Mouse (Mus musculus) neural tube, embryonic 13.5 days (tissue): ENCODE results near the gene Palld. TPM values are rescaled to one million over a fixed set of nuclear protein-coding genes. Genes with fewer than 3 reads are reported as not detected.

Experiments
- ATAC-seq: fragments of 200-750 bp; cut with Nextera tagmentation; 2 replicates; pipeline ENCODE4 v1.8.0; 2017; ENCODE audit warnings: low read depth, mild to moderate bottlenecking, moderate TSS enrichment, moderate library complexity
- H3K27ac ChIP-seq: fragments of 300-500 bp; sonication (generic); replicated peaks from 2 replicates; pipeline ENCODE4 v1.5.1; 2015; ENCODE audit warnings: moderate library complexity, mild to moderate bottlenecking, inconsistent platforms
- H3K27me3 ChIP-seq: fragments of 300-500 bp; sonication (generic); 2 replicates; pipeline ENCODE4 v1.6.1; 2015; ENCODE audit warnings: mild to moderate bottlenecking, inconsistent platforms
- H3K36me3 ChIP-seq: fragments of 300-500 bp; sonication (generic); 2 replicates; pipeline ENCODE4 v1.6.1; 2015; ENCODE audit warnings: mild to moderate bottlenecking, inconsistent platforms
- H3K4me1 ChIP-seq: fragments of 300-500 bp; sonication (generic); replicated peaks from 2 replicates; pipeline ENCODE4 v1.6.1; 2015; ENCODE audit warnings: inconsistent platforms
- H3K4me2 ChIP-seq: fragments of 300-500 bp; sonication (generic); 2 replicates; pipeline ENCODE4 v1.6.1; 2015; ENCODE audit warnings: inconsistent platforms, mild to moderate bottlenecking, moderate library complexity
- H3K4me3 ChIP-seq: fragments of 300-500 bp; sonication (generic); 2 replicates; pipeline ENCODE4 v1.5.1; 2015; ENCODE audit warnings: mild to moderate bottlenecking, inconsistent platforms
- H3K9ac ChIP-seq: fragments of 300-500 bp; sonication (generic); 2 replicates; pipeline ENCODE4 v1.6.1; 2015; ENCODE audit warnings: moderate library complexity, mild to moderate bottlenecking, inconsistent platforms
- H3K9me3 ChIP-seq: fragments of 300-500 bp; sonication (generic); 2 replicates; pipeline ENCODE4 v1.6.1; 2016; ENCODE audit warnings: inconsistent platforms
- WGBS: fragments of 180-500 bp; shearing (Covaris S2); methylation state at CpG from one replicate; pipeline ENCODE4 v1.1.7; 2015; 5-methylcytosine and 5-hydroxymethylcytosine counted together
- polyA plus RNA-seq: library from polyadenylated mRNA; unstranded; fragments of >200 nt; fragmentation: Nextera tagmentation; extraction: Ambion mirVana; gene quantifications from 2 replicates; pipeline ENCODE4 v1.2.1, GENCODE M21; 2015

Gene Palld
- polyA plus RNA-seq, 1 experiment from 2014 or later: 24.0 TPM

- no peak overlapping the region for H3K4me2 ChIP-seq
- peak; percentile 79 for ATAC-seq
- no peaks in the 10 kb centered on the region for H3K9me3 ChIP-seq
- no peaks in the 10 kb centered on the region for H3K27me3 ChIP-seq
- H3K36me3 ChIP-seq: no peaks in the 10 kb centered on the region
- peaks cover 9% of the 10 kb centered on the region; the same call in 1 of the 2 replicates for H3K4me1 ChIP-seq
- 84% methylated on average over 3 of the region's 3 CpGs for WGBS
- H3K4me3 ChIP-seq: no peak overlapping the region
- peak overlapping the region; percentile 33 for H3K27ac ChIP-seq
- no peak overlapping the region for H3K9ac ChIP-seq
Observed at GRCm38 (mm10) chr8:61628938-61629630, 273.4 kb downstream of the Palld start.

DNA sequence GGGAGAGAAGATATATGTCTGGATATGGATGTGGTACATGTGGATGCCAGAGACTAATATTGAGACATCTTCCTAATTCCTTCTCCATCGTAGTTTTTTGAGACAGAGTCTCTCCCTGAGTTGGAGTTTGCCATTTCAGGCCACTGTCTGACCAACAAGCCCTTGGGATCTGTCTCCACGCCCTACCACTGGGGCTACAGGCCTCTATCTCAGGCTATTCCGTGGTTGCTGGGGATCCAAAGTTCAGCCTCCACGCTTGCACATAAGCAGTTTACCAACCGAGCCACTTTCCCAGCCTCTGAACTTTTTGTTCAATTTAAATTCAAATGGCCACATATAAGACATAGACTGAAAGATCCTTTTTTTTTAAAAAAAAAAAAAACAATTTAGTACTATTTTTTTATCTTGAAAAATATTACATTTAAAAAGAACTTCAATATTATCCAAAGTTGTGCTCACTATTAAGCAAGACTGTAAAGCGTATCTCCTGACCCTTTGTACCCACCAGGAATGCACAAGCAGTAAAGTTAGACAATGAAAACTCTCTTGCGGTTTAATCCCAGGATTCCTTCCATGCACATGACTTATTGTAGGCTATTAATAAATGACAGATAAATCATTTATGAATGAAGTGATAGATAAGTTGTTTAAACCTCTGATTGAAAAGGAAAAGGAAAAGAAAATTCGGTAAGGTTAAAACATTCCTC lies 276.1 kb downstream of the Palld start:
- H3K4me3 ChIP-seq: no peak overlapping the region
- no peaks in the 10 kb centered on the region for H3K36me3 ChIP-seq
- H3K9ac ChIP-seq: no peak overlapping the region
- H3K27ac ChIP-seq: no peak overlapping the region
- 91% methylated on average over 8 of the region's 8 CpGs for WGBS
- H3K9me3 ChIP-seq: no peaks in the 10 kb centered on the region
- no peak overlapping the region for H3K4me2 ChIP-seq
- ATAC-seq: no peak
- no peaks in the 10 kb centered on the region for H3K27me3 ChIP-seq
- peaks cover 17% of the 10 kb centered on the region; the same call in 1 of the 2 replicates for H3K4me1 ChIP-seq

GRCm38 (mm10) chr8:61625656-61626210 lies 276.8 kb downstream of the Palld start:
- WGBS: 84% methylated on average over 8 of the region's 8 CpGs
- Histone ChIP-seq H3K27me3 (no peaks in the 10 kb centered on the region), H3K27ac (no peak overlapping the region), H3K9me3 (no peaks in the 10 kb centered on the region), H3K4me3 (no peak overlapping the region), H3K9ac (no peak overlapping the region), H3K4me2 (no peak overlapping the region), H3K4me1 (peaks cover 17% of the 10 kb centered on the region; the same call in 1 of the 2 replicates), H3K36me3 (no peaks in the 10 kb centered on the region)
- no peak for ATAC-seq

GRCm38 (mm10) chr8:61623485-61624417 lies 278.7 kb downstream of the Palld start:
- 28% methylated on average over 12 of the region's 12 CpGs for WGBS
- Histone ChIP-seq H3K4me1 (peaks cover 9% of the 10 kb centered on the region; the same call in 1 of the 2 replicates), H3K27ac (no peak overlapping the region), H3K27me3 (no peaks in the 10 kb centered on the region), H3K4me2 (no peak overlapping the region), H3K4me3 (no peak overlapping the region), H3K9me3 (no peaks in the 10 kb centered on the region), H3K36me3 (no peaks in the 10 kb centered on the region), H3K9ac (no peak overlapping the region)
- 0 out of 2 replicates have a peak, but pooled peaks have one; percentile 32 for ATAC-seq

DNA sequence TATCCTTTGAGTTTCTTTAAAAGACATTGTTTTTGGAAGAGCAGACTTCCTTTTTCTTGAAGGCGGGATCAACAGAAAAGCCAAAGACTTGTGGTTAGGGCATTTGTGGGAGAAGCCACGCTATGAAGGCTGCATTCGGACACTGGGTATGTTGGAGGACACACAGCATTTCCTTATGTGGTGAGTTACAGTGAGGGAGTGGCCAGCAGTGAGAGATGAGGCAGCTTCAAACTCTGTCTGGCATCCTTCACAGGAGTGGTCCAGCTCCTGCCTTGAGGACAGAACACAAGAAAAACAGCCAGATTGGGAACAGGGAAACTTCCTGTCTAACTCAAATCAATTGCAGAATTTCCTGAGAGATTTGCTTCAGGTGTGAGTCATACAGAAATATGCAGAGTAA lies 281.2 kb downstream of the Palld start:
- no peak overlapping the region for H3K9ac ChIP-seq
- 83% methylated on average over 3 of the region's 3 CpGs for WGBS
- ATAC-seq: no peak

DNA sequence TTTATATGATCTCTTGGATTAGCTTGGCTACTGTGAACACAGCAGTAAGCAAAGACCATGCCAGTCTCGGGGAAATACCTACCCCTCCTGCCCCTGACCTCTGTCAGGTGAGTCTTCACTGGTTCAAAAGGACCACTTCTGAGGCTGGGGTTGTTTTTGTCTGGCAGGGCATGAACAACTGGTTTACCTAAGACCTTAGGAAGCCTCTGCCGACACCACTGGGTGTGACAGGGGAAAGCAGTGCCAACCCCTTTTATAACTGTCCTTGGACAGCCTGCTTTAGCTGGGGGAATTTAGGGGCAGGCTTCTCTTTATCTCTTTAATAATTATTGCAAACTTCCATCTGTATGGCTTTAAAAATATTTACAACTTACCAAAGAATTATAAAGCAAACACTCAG lies 284.8 kb downstream of the Palld start:
- no peak overlapping the region for H3K4me2 ChIP-seq
- peaks cover 10% of the 10 kb centered on the region; the same call in 1 of the 2 replicates for H3K4me1 ChIP-seq
- H3K27me3 ChIP-seq: no peaks in the 10 kb centered on the region
- no peaks in the 10 kb centered on the region for H3K36me3 ChIP-seq
- H3K9ac ChIP-seq: no peak overlapping the region
- no peak overlapping the region for H3K27ac ChIP-seq
- no peaks in the 10 kb centered on the region for H3K9me3 ChIP-seq
- no peak overlapping the region for H3K4me3 ChIP-seq
- 80% methylated on average over 2 of the region's 2 CpGs for WGBS
- no peak for ATAC-seq

More for the DNA sequence above, 281.2 kb downstream of the Palld start:
- no peak overlapping the region for H3K4me2 ChIP-seq
- H3K27me3 ChIP-seq: no peaks in the 10 kb centered on the region
- H3K36me3 ChIP-seq: no peaks in the 10 kb centered on the region
- no peak overlapping the region for H3K27ac ChIP-seq
- H3K4me1 ChIP-seq: peaks cover 15% of the 10 kb centered on the region
- no peaks in the 10 kb centered on the region for H3K9me3 ChIP-seq
- no peak overlapping the region for H3K4me3 ChIP-seq

DNA sequence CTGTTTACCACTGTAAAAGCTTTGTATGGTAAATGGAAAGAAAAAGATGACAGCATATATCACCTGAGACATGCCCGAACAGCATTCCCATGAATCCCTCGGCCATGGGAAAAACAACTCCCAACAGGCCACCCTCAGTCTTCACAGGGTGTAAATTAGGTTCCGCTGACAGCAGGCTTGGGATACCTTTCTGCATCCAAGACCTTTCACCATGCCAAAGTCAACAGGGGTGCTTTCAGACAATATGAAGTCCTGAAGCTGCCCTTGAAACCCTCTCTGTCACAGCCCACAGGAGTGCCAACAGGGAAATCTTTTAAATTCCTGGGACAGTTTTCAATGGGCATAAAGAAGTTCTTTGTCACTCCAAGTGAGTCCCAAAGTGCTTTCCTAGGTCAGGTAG lies 285.4 kb downstream of the Palld start:
- Histone ChIP-seq H3K27me3 (no peaks in the 10 kb centered on the region), H3K9me3 (no peaks in the 10 kb centered on the region), H3K9ac (no peak overlapping the region), H3K4me3 (no peak overlapping the region), H3K4me1 (peaks cover 10% of the 10 kb centered on the region; the same call in 1 of the 2 replicates), H3K27ac (no peak overlapping the region), H3K36me3 (no peaks in the 10 kb centered on the region), H3K4me2 (no peak overlapping the region)
- 0 out of 2 replicates have a peak, but pooled peaks have one; percentile 23 for ATAC-seq
- WGBS: 52% methylated on average over 3 of the region's 3 CpGs

DNA sequence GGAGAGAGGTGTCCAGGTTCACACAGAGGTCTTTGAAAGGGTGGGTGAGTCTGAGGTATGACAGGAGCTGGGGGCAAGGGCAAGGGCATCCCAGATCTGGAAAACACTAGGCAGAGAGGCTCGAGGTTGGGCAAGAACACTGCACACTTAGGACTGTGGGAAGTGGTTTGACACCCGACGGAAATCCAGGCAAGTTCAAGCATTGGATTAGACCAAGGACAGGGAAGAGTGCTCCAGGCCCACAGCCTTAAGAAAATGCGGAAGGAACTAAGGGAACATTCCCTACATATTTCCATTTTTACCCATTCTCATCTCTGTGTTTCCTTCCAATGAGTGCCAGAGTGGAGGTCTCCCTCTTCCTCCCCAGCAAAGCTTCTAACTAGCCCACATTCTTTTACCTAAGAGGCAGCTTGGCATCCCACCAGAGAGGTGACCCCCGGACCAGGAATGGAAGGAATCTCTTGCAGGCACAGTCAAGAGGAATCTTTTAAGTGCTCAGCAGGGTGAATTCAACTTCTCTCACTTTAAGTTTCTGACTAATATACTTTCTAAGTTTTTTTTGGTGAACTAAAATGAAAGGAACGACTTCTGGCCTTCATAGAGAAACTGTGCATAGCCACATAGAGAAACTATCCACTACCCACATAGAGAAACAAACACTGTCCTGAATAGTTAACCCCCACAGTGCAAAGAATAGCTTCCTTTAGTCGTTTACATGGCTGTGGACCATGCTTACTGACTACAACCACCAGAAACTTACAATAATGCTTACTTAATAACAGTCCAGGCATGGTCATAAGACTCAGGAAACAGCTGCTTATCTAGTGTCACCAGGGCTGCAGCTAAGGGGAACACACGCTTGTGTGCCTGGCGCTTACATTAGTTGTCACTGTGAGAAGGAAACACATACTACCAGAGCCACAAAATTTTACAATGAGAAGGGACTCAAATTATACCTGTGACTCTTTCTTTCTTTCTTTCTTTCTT lies 286.5 kb downstream of the Palld start:
- 78% methylated on average over 9 of the region's 9 CpGs for WGBS
- Histone ChIP-seq H3K9me3 (no peaks in the 10 kb centered on the region), H3K9ac (no peak overlapping the region), H3K4me1 (peaks cover 10% of the 10 kb centered on the region; the same call in 1 of the 2 replicates), H3K27ac (no peak overlapping the region), H3K4me3 (no peak overlapping the region), H3K4me2 (no peak overlapping the region), H3K27me3 (no peaks in the 10 kb centered on the region), H3K36me3 (no peaks in the 10 kb centered on the region)
- ATAC-seq: no peak

GRCm38 (mm10) chr8:61611741-61612140 lies 290.7 kb downstream of the Palld start:
- no peaks in the 10 kb centered on the region for H3K36me3 ChIP-seq
- no peaks in the 10 kb centered on the region for H3K9me3 ChIP-seq
- 90% methylated on average over 6 of the region's 6 CpGs for WGBS
- no peaks in the 10 kb centered on the region for H3K27me3 ChIP-seq
- H3K4me2 ChIP-seq: no peak overlapping the region
- no peak for ATAC-seq
- H3K27ac ChIP-seq: no peak overlapping the region
- H3K4me1 ChIP-seq: peaks cover 16% of the 10 kb centered on the region
- H3K9ac ChIP-seq: no peak overlapping the region
- no peak overlapping the region for H3K4me3 ChIP-seq

DNA sequence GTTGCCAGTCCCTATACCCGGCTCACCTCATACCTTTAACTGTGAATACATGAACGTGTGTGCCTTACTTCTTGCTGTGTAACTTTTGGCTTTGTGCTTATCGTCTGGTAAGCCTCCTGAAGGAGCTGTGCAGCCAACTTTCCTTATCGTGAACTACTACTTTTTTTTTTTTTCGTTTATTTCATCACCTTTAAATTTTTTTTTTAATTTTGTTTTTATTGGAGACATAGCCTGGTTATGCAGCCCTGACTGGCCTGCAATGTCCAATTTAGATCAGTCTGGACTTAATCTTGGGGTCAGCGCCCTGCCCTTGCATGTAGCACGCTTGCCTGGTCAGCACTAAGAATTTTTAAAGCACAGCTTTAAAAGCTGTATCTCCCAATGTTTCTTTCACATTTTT lies 291.4 kb downstream of the Palld start:
- WGBS: 91% methylated on average over 7 of the region's 7 CpGs
- no peaks in the 10 kb centered on the region for H3K36me3 ChIP-seq

GRCm38 (mm10) chr8:61610546-61610945 lies 291.9 kb downstream of the Palld start:
- no peak overlapping the region for H3K27ac ChIP-seq
- ATAC-seq: no peak
- H3K9me3 ChIP-seq: no peaks in the 10 kb centered on the region
- H3K4me1 ChIP-seq: peaks cover 13% of the 10 kb centered on the region
- no peak overlapping the region for H3K4me3 ChIP-seq
- 78% methylated on average over 5 of the region's 5 CpGs for WGBS
- H3K27me3 ChIP-seq: no peaks in the 10 kb centered on the region
- no peak overlapping the region for H3K9ac ChIP-seq
- no peaks in the 10 kb centered on the region for H3K36me3 ChIP-seq
- no peak overlapping the region for H3K4me2 ChIP-seq

More for the DNA sequence above, 291.4 kb downstream of the Palld start:
- ATAC-seq: no peak
- H3K4me2 ChIP-seq: no peak overlapping the region
- no peaks in the 10 kb centered on the region for H3K9me3 ChIP-seq
- no peak overlapping the region for H3K27ac ChIP-seq
- H3K4me3 ChIP-seq: no peak overlapping the region
- H3K9ac ChIP-seq: no peak overlapping the region
- peaks cover 15% of the 10 kb centered on the region for H3K4me1 ChIP-seq
- H3K27me3 ChIP-seq: no peaks in the 10 kb centered on the region
